Mouse (Mus musculus): Measurements from ENCODE around the gene Fam114a1.

The Fam114a1 gene

DNA sequence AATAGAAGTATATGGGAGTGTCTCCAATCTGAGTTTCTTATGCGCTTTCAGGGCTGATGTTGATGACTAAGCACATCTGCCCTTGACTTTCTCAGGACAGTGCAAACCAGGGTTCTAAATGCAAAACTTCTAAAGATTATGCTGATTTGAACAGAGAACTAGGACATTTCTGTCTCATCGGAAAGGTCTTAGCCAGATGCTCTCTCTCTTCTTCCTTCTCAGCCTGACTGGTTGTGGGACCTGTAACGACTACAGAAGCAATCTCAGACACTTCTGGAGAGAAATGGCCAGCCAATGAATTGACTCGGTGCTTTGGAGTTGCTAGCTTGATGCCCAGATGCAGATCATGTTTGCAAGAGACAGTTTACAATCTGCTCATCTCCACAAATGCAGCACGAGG lies 80.0 kb downstream of the Fam114a1 start:
- no peak for DNase-seq (ENCODE audit: extremely low read depth, low read depth, low spot score)

DNA sequence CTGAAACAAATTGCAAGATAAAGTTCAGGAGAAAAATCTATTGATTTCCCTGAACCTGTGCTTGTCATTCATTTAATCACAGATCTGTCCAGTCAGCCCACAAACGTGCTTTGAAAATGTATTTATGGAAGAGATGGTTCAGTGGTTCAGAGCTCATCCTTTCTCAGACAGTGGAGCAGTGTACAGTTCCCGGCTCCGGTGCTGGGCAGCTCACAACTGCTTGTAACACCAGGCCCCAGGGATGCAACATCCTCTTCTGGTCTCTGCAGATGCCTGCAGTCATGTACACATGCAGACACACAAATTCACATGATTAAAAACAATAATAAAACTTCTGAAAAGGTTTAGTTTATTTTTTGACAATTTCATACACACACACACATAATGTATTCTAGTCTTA lies 81.6 kb downstream of the Fam114a1 start:
- no peak for DNase-seq (ENCODE audit: extremely low read depth, low read depth, low spot score)

DNA sequence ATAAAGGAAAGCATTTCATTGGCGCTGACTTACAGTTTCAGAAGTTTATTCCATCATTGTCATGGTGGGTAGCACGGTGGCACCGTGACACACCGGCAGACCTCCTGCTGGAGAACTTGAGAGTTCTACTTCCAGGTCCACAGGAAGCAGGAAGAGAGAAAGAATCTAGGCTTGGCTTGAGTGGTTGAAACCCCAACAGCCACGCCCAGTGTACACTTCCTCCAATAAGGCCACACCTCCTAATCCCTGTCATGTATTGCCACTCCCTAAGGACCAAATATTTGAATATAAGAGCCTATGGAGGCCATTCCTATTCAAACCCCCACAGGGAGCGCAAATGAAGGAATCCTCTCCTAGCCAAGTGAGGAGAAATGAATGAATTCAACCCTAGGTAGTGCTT lies 87.7 kb downstream of the Fam114a1 start:
- DNase-seq (ENCODE audit: extremely low read depth, low read depth, low spot score): no peak

DNA sequence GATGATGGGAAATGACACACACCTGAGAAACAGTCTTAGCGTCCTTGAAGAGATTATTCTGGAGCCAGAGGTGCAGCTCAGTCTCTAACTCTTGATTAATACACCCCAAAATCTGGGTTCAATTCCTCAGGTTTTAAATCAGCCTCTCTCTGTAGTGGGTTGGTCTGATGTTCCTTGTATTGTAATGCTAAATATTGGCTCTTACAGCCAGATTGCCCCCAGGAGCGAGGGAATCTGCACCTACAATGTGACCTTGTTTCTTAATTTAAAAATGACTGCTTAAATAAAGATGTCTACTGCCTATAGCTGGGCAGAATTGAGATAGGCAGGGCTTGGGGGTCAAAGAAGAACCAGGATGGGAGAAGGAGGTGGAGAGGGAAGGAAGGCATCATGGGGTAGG lies 89.9 kb downstream of the Fam114a1 start:
- DNase-seq (ENCODE audit: extremely low read depth, low read depth, low spot score): no peak

DNA sequence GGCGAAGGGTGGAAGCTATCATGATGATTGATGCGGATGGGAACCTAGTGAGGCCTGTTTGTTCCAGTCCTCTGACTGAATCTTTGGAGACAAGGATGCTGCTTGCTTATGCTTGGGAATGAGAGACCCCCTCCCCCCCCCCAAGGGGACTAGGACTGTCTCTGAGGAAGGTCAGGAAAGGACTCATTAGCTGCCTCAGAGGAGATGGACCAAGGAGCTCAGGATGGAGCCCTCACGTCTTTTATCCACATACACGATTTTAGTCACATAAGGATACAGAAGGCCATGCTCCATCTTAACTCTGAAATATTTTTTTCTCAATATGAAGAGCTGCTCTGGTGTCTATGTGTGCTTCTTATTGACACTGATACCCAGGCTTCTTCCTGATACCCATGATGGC lies 92.4 kb downstream of the Fam114a1 start:
- no peak for DNase-seq (ENCODE audit: extremely low read depth, low read depth, low spot score)

DNA sequence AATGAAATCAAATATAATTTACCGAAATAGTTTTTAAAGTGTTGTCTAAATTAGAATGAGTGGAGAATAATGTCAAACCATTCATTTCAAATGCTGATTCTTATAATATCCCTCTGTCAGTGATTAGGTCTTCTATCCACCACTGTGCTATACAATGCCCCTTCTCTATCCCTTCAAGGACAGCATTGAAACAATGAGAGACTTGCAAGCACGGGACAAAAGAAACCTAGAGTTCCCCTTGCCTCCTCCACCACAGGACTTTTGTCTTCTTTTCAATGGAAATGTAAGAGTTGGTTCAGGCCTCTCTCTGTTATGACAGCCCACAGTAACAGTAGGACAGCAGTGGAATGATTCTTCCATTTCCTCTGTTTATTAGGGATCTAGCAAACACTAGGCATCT lies 93.4 kb downstream of the Fam114a1 start:
- no peak for DNase-seq (ENCODE audit: extremely low read depth, low read depth, low spot score)

DNA sequence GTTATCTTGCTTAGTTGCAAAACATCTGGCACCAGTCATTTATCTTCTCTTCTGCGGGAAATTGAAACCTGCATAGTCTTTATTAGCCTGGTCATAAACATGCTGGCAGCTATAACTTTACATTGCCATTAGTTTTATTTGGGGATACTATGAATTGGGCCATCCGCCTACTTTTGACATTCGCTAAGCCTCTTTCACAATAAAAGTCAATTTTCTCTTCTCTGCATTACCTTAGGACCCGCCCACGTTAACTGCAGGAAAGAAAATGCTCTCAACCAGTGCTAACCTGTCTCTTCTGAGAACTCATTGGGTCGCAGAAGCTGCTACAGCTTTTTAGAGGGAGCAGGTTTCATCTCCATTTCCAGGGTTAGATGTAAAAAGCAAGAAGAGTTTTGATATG lies 98.3 kb downstream of the Fam114a1 start:
- DNase-seq (ENCODE audit: extremely low read depth, low read depth, low spot score): peak; percentile 95

DNA sequence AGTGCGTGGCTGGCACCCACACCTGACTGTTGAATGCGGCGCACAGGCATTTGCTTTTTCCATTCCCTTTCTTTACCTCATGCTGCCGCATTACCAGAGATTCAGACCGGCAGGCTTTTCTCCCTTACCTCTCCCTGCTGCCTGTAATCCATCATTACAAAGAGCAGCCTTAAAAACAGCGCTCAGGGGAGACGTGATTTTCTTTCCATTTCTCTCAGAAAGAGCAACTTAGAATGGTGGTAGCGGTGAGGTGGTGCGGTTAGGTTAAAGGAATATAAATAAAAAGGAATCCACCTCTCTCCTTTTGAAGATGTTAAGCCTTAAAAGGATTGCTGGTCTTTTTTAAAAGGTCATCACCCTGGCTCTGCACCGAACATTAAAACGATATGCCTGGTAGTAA lies 100.0 kb downstream of the Fam114a1 start:
- DNase-seq (ENCODE audit: extremely low read depth, low read depth, low spot score): no peak

DNA sequence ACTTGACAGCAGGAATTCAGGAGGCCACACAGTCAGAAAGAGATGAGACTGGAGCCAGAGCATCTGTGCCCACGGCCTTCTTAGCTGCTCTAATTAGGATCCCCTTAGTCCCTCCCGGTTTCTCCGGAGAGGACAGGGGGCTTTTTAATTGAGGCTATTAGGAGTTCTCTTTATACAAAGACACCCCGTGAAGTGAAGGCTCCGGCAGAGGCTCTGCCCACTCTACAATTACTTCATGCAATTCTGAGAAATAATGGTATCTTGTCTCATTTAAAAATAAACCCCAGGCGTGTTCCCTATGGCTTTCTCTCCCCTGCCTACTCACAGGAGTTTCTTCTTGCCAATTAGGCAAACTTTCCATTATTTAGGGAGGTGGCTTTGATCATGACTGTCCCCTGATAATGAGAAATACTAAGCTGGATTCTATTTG lies 101.8 kb downstream of the Fam114a1 start:
- DNase-seq (ENCODE audit: extremely low read depth, low read depth, low spot score): no peak

DNA sequence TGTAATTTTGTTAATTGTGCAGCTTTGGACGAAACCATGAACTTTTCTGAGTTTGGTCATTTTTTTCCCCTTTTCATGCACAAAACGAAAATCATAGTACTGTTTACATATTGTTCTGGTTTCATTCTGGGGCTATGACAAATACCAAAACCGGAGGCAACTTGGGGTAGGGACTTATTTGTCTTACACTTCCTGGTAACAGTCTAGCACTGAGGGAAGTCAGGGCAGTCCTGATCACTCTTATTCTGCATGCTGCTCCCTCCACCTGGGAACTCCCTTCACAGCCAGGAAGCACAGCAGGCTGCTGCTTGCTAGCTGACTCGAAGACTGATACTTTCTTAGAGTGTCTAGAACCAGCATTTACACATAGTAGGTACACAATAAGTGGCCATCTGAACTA lies 103.4 kb downstream of the Fam114a1 start:
- DNase-seq (ENCODE audit: extremely low read depth, low read depth, low spot score): no peak

DNA sequence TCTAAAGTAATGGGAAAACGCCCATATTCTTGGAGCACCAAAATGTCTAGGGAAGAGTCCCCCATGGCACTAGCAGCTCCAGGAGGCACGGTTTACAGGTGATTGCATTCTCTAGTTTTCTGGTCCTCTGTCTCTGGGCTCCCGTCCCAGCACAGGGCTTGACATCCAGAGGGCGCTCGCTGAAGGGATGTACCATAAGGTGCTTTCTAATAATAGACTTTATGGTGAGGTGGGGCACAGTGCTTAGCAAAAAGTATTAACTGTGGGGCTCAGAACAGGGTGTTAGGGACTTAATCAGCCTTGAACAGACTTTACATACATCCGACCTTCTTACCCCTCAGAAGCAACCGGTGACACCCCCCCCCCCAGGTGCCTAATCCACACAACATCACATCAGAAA lies 104.8 kb downstream of the Fam114a1 start:
- DNase-seq (ENCODE audit: extremely low read depth, low read depth, low spot score): no peak

DNA sequence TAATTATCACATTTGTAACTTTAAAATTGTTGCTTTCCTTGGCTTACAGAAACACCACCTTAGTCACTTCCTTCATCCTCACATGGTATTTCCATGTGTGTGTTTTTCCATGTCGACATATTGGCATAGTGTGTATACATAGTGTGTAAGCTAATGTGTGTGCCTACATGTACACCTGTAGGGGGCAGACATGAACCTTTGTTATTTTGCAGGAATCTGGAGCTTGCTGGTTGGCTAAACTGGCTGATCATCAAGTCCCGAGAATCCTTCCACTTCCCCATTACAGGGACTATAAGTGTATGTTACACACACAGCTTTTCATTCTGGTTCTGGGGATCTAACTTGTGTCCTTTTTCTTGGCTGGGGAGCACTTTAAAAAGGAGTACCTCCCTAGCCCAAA lies 106.2 kb downstream of the Fam114a1 start:
- no peak for DNase-seq (ENCODE audit: extremely low read depth, low read depth, low spot score)

DNA sequence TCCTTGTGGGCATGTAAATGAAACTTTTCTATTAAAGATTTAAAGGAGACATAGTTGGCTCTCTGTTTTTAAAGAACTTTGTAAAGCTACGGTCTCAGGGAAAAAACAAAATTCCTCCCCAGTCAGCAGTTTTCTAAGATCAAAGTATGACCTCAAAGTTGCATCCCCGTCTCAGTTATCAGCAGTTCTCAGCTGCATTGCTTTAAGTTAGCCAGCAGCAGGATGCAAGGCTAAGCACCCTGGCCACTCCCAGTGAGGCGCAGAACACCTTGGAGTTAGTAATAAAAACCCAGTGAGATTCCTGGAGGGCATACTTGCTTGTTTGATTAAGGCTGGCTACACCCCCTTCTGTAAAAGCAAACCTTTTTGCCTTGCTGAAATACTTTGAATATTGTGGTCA lies 106.9 kb downstream of the Fam114a1 start:
- no peak for DNase-seq (ENCODE audit: extremely low read depth, low read depth, low spot score)

DNA sequence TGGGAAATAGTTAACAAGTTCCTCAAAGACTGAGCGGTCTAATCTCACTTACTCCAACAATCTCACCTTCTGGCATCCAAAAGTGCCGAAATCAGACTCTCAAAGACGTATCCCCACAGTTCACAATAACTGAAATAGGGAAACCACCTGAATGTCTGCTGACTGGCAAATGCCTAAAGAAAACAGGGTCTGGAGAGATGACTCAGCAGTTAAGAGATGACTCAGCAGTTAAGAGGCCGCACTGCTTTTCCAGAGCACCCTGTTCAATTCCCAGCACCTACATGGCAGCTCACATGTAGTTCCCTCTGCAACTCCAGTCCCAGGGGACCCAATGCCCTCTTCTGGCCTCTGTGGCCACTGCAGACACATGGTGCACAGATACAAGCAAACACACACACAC lies 108.2 kb downstream of the Fam114a1 start:
- no peak for DNase-seq (ENCODE audit: extremely low read depth, low read depth, low spot score)

DNA sequence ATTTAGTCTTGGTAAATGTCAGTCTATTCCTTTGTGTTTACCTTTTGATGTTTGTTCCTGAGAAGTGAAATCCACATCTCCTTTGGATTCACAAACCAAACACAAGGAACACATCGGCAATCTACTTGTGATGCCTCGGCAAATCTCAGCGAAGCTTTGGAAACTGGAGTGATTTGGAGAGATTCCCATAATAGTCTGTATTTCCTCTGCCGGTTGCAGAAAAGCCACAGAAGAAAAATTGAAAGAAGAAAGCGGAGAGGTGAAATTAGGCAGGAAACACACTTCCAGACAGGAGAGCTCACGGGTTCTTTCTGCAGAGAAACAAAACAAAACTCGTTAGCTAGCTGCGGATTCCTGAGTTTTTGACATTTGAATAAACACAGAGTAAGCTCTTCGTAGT lies 110.0 kb downstream of the Fam114a1 start:
- no peak for DNase-seq (ENCODE audit: extremely low read depth, low read depth, low spot score)

DNA sequence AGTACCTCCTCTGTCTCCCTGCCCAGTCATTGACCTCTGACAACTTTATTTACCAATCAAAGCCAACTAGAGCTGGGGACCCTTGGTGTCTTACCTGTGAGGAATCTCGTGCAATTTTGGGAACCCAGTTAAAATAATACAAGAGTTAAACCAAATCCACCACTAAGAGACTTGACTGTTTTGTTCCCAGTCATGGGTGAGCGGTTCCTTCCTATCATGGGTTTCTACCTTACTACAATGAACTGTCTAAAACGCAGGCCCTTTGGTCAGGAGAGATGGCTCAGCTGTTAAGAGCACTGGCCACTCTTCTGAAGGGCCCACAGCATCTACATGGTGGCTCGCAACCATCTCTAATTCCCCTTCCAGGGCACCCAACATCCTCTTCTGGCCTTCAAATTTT lies 112.0 kb downstream of the Fam114a1 start:
- no peak for DNase-seq (ENCODE audit: extremely low read depth, low read depth, low spot score)

DNA sequence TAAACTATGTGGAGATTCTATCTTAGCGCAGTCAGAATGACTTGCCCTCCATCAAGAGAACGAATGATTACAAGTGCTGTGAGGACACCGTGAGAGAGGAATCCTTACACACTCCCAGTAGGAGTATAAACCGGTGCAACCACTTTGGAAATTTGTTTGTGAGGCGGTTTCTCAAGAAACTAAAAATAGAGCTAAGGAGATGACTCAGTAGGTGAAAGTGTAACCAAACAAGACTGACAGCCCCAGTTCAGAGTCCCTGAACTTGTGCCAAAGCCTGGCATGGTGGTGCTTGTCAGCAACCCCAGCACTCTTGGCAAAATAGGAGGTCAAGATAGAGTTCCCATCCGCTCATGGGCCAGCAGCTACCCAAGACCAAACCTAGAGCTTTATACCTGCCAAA lies 116.7 kb downstream of the Fam114a1 start:
- peak; percentile 95 for DNase-seq (ENCODE audit: extremely low read depth, low read depth, low spot score)

DNA sequence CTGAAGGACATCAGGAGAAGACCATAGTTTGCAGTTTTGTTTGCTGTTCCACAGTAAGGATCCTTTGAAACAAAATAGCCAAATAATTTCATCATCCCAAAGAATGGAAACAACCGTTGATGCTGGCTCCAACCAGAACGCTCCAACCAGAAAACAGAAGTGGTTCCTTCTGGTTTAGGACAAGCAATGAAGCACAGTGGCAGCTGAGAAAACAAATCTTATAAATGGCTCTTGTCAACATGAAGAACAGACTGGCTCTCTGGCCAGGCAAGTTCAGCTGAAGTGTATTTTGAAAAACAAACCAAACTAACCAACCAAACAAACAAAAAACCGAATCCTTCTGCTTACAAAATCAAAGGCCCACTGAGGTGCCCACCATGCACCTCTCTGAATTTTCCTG lies 119.8 kb downstream of the Fam114a1 start:
- DNase-seq (ENCODE audit: extremely low read depth, low read depth, low spot score): no peak

DNA sequence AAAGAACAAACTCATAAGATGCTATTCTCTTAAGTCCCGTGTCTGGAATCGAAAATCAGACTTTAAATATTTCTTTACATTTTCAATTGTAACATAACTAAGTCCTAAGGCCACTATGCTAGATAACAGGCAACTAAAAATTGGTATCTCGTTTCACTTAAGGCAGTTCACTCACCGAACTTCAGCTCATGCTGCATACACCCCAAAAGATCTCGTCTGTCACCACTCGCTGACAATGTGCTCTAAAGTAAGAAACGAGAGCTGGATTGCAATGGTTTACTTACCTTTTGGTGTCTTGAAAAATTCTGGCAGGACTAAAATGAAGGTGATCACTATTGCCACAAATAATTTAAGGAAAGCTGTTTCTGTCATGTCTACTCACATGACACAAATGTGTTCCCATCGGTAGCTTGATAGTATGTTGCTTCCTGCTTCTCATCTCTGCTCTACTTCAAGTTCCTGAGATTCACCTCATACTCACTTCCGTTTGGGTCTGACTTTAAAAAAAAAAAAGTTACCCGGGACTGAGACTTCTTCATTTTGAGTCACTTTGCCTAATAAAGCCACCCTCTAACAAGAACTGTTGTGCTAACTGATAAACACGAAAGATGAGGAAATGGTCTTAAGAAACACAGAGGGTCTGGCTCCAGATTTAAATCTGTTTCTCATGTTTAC lies 121.5 kb downstream of the Fam114a1 start:
- DNase-seq (ENCODE audit: extremely low read depth, low read depth, low spot score): no peak

Measured in fat pad, adult 2 months (tissue).